Mouse (Mus musculus): ENCODE measurements at regions not wholly inside any gene's neighbourhood (a gene's known extent, or its start where the extent isn't known, plus 50 kb on each side); places are given as distances from the start of the nearest gene placed in this dataset.
A peak's percentile ranks its signal among the peaks of the same experiment; 100 is the strongest.

DNA sequence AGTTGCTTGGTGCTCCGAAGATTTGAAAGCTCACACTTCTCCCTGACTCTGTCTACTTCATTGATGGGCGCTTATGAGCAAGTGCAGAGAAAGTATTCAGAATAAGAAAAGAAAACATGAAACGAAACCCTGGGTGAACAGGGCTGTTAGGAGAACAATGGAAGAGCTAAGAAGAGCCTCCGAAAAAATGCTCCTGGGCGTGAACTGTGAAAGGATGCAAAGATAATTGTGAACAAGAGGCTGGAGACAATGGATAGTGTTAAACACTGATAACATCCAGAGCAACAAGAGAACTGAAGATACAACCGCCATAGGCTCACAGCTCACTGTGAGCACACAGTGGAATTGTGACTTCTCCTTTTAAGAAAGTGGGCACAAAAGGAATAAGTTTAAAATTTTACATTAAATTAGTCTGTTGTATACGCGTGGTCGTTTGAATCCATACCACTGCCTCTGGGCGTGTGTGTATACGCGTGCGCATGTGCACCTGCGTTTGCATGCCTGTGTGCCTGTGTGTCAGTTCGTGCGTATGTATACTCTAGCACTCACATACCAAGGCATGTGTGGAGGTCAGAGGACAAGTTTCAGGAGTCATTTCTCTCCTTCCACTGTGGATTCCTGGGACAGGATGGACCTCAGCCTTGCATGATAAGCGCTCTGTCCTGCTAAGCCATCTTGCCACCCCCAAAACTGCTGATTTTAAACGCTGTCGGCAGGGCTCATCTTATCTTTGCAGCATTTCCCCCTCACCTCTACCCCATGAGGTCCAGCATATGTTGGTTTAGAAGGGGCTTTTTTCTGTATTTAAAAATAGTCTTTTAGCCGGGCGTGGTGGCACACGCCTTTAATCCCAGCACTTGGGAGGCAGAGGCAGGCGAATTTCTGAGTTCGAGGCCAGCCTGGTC is 113.0 kb upstream of the 1700016C15Rik start:
- DNase-seq (ENCODE audit: low read depth, low spot score): no peak

DNA sequence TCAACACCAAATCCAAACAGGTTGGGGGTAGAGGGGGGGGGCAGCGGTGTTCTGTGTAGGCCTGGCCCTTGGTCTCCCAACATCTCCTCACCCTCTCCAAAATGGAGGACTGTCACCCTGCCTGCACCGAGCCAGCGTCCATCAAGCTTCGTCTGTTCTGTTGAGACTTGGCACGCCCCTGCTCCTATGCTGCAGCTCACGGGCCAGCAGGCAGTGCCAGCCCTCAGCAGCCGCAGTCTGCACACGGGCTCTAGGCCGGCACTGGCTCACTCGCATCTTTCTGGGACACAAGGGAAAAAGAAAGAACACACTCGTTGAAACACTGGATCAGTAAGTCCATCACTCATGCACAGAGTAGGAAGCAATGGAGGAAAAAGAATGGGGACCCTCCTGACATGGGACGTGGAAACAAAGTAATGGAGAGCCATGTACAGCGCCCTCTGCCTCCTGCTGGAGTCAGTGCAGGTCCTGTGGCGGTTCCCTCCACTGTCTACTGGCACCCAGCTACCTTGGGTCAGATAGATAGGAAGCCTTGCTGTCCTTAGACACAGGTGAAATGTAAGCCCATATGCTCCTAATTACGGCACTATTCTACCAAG is 109.0 kb upstream of the 1700016C15Rik start:
- no peak for DNase-seq (ENCODE audit: low read depth, low spot score)

DNA sequence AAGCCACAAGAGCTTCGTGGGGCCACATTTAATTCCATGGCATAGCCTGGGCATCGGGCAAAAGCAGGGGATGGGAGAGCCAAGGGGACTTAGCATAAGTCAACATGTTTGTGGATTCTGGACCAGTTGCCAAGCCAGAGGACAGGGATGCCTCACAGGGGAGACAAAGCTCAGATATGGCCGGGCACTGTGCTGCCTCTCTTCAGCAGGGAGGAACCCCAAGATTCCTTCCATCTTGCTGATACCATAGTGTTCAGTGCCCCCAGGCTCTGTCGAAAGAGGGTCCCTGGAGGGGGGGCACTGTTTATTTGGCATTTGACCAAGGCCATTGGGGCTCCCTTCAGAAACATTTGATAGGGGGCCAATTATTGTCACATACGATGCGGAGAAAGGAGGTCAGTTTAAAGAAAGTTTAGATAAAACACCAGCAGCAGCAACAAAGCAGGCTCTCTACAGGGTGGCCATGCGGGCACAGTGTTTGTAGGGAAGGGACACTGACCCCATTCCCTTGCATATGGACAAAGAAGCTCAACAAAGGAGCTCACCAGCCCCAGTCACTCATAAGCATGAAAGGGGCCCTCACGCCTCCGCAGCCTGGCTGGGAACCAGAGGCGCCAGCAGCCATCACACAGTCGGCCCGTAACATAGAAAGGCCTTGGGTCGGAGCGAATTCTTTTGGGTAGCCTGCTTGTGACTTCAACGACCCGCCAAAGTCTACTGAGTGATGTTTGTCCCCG is 107.6 kb upstream of the 1700016C15Rik start:
- no peak for DNase-seq (ENCODE audit: low read depth, low spot score)

DNA sequence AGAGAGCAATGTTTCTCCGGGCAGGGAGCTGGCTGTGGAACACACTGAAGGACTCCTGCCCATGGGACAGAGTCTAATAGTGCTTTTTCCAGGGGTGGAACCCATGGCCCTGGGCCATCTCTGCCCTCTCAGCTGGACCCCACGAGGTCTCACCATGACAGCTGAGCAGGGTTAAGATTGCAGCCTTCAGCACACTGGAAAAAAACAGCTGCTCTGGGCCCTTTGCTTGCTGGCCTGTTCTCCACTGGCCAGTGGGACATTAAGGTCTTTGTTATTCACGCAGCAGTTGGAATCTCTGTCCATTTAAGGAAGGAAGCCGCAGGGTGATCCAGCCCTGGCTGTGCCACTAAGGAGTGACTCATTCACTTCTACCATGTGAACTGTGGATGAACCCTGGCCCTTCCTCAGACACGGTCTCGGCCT is 106.3 kb upstream of the 1700016C15Rik start:
- peak; percentile 94 for DNase-seq (ENCODE audit: low read depth, low spot score)

DNA sequence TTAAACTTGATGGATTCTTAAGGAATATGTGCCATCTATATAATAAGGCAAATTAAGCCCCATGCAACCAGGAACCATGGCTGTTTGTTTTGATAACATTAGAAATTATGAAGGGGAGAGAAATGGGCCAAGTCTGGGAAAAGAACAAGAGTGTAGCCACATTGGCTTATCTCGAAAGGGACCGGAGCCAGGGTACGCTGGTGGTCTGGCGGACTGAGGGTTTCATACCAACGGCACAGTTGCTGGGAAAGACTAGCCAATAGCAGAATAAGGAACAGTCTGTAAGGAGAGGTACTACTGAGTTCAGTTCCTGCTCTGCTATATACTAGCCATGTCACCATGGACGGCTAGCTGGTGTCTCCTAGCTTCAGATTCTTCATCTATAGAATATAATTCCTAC is 105.9 kb upstream of the 1700016C15Rik start:
- no peak for DNase-seq (ENCODE audit: low read depth, low spot score)

DNA sequence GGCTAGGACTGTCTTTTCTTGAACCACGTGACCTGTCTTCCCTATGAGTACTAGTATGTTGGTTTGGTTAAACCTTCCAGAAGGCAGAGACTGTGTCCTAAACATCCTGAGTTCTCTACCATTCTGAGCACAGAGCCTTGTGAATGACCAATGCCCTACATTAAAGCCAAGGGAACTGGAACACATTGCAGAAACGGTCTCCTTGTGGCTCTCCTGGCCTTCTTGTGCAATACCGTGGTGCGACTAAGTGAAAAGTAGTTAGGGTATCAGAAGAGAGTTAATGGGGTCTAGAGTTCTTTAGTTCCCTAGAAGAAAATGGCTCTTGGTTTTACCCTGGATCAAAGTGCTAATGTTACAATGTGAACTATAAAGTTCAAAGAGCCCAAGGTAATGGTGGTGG is 101.8 kb upstream of the 1700016C15Rik start:
- DNase-seq (ENCODE audit: low read depth, low spot score): no peak

DNA sequence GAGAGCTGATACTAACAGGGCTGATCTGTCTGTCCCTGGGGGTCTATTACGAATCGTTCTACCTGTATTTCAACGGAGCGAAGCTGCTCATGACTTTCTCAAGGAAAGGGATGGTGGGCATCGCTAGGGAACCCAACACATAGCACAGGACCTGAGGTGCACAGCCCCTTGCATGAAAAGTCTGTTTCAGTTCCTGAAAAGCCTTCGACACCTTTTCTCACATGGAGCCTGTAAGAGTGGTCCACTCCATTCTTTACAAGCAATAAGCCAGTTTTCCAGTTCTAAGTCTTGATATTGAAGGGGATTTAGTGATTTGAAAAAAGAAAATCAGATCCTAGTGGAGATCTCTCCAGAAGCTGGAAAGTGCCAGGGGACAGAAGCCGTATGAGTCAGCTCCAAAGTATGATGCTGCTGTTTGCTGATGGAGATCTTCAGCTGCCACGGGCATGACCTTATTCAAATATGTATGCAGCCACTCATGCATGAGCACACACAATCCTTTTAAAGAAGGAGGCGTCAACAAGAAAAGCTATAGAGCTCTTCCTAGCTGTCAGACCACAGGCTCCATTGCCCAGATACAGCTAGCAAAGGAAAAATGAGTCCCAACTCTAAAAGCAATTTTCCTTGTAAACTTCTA is 95.5 kb upstream of the 1700016C15Rik start:
- peak; percentile 92 for DNase-seq (ENCODE audit: low read depth, low spot score)

DNA sequence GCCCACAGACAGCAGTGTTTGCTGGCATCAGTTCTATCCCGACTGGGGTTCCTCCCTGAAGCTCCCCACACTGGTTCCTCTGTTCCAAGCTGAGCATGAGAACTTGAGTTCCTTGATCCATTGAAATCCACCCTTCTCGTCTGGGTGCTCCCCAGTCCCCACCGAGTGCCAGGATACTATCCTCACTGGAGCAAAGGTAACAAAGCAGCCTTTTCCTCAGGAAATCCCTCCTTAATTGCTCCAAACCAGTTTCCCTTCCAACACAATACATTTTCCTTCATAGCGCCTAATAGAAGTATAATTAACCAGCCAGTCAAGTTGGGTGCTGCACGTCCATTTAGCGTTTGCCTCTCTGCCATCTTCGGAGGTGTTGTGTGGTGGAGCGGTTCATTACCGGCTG is 92.6 kb upstream of the 1700016C15Rik start:
- DNase-seq (ENCODE audit: low read depth, low spot score): no peak

DNA sequence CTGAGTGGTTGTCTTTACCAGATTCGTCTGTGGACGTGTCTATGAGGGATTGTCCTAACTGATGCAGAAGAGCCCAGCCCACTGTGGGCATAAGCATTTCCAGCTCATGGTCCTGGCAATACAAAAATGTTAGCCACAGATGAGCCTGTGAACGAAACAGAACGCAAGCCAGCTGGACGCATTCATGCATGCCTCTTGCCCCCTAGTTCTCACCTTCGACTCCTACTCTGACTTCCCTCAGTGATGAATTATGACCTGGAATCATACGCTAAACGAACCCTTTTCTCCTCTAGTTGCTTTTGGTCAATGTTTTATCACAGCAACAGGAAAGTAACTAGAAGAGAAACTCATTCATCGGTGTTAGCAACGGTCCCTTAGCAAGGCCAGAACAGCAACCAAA is 91.2 kb upstream of the 1700016C15Rik start:
- DNase-seq (ENCODE audit: low read depth, low spot score): no peak

DNA sequence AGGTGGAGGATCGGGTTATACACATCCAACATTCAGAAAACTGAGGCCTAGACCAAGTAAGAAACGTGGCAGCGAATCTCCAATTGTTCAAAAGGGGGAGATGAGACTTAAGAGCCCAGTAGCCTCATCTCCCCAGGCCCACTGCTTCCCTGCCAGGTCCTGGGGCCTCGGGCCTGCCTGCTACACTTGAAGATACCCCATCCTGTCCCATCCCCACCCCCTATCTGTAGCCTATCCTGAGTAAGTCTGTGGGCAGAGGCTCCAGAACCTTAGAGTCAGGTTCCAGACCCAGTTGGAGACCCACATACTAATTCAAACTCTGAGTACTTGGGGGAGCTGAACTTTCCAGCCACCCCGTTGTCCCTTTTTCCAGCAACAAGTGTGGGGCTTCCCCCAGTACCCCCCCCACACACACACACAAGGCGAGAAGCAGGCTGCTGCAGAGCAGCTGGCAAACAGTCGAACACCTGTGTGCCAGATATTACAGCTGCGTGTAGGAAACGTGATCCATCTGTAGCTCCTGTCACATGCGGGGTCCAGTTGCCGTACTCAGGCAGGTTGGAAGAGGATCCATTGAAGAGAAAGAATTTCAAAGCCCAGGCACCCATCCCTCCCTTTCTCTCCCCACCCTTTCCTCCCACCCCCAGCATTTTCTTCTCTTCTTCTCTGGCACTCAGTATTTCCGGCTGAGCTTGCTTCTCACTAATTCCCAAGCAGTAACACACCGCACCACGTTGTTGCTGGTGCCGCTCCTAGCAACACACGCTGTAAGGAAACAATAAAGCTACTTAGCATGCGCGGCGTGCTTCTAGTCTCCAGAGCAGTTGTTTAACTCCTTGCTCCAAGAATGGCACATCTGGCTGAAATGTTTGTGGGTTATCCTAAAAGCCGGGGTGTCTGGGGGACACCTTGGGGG is 89.4 kb upstream of the 1700016C15Rik start:
- DNase-seq (ENCODE audit: low read depth, low spot score): no peak

DNA sequence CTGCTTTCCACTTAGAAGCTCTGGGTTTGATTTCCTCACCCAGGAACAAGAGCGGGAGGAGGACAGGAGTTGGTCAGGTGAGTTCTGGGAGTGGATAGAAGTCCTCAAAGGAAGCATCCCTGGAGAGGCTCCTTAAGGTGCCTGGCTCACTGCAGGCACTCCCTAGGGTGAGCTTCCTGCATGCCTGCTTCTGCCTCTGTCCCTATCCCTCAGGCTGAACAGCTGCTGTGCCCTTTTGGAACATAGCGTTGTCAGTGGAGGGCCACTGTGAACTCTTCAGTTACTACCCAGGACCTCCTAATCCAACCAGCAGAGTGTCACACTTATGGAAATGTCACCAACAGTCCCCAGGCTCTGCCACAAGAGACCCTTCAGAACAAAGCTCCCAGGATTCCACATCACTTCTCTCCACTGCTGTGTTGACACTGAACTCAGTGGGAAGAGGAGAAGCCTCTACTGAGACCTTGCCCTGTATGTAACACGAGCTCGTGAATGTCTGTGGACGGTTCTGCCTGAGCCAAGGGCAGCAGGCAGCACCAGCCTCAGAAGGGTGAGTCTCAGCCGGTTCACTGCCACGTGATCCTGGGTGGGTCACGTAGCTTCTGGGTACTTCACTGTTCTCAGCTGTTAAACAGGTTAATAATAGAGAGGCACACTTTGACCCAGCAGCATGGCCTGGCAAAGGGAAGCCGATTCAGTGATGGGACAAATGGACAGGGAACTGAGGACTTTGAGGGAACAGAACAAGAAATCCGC is 86.7 kb upstream of the 1700016C15Rik start:
- DNase-seq (ENCODE audit: low read depth, low spot score): no peak

DNA sequence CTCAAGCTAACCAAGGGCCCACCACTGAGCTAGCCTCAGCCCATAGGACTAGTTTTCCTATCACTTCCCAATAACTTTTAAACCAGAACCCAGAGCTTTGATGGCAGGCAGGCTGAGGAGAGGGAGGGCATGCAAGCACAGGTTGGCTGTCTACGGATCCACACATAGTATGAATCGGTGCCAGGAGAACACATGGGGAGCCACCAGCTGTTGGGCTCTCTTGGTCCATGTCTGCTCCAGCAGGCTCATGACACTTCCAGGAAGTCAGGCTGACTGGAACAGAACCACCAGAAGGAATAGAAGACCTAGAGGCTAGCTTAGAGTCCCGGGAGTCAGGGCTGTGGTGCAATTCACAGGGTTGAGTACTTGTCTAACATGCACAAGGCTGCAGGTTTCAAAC is 86.0 kb upstream of the 1700016C15Rik start:
- DNase-seq (ENCODE audit: low read depth, low spot score): peak; percentile 39

DNA sequence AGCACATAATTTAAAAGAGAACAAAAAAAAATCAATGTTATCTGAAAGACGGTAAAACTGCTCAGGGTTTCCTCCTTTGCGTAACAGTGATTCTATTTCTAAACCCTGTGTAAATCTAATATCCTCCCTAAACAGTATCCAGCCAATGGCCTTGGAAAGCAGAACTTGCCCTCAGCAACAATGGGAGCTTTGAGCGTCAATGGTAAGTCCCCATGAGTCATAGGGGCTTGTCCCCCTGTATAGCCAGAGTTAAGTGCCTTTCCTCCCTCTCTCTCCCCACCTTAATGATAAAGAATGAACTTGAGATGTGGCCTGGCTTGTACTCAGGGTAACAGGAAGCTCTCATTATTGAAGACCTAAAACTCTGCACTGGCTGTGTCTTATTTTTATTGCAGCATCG is 85.4 kb upstream of the 1700016C15Rik start:
- DNase-seq (ENCODE audit: low read depth, low spot score): peak; percentile 42

DNA sequence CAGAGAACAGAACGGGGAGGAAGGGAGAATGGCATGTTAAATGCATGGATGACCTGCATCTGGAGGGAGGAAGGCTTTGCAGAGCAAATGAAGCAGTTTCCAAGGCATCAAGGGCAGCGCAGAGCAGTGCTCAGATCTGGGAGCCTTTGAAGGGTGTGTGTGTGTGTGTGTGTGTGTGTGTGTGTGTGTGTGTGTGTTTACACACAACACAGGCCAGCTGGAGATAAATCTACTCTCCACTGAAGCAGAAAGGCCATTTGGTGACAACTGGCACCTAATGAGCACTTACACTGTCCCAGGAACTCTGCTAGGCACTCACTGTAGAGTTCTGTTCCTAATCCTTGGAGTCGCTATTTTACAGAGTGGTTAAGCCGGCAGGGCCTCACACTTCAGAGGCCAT is 84.3 kb upstream of the 1700016C15Rik start:
- no peak for DNase-seq (ENCODE audit: low read depth, low spot score)

DNA sequence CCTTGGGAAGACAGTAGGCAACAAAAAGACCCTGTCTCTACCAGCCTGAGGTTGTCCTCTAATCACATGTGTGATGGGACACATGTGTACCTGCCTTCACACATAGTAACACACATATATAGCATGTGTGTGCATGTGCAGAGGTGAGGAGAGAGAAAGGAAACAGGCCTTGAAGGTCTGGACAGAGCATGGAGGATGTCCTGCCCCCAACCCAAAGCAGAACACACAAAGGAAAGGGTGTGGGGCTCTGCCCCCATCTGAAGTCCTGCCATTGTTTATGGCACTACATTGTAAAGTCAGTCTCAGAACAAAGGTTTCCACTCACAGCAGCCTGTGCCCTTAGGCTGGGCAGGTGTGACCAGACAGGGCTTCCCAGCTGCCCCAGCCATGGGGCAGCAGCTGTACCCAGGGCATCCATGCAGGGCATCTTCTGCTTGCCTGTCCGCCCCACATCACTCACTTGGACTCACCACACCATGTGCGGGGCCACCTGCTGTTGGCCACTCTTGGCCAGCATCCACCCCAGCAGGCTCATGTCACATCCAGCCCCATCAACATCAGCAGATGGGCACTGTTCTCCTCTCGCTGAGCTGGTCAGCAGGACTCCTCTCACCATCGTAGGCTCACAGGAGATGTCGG is 83.6 kb upstream of the 1700016C15Rik start:
- DNase-seq (ENCODE audit: low read depth, low spot score): no peak

DNA sequence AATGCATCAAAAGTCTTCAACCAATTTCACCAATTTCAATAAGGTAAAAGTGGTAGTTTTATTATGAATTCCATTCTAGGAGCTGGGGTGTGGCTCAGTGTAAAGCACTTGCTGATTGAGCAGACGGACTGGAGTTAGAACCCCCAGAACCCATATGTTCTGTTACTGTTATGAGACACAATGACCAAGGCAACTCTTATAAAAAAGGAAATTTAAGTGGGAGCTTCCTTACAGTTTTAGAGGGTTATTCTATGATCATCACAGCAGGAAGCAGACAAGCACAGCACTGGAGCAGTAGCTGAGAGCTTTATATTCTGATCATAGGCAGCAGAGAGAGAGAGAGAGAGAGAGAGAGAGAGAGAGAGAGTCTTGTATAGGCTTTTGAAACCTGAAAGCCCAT is 81.7 kb upstream of the 1700016C15Rik start:
- no peak for DNase-seq (ENCODE audit: low read depth, low spot score)

DNA sequence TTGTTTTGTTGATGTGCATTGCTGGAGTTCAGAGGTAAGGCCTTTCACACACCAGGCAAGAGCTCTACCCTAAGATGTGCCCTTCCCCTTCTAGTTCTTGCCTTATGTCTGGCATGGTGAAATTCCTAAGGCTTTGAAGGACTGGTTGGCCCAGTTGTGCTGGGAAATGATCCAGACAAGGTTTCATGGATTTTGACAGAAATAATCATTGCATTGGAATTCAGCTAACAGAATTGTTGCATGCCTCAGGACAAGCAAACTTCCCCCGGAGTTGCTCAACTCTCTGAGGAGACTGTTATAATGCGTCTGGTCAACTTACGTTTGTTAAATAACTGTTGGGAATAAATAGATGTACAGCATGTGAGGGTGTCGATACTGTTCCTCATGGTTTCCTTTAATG is 80.6 kb upstream of the 1700016C15Rik start:
- peak; percentile 88 for DNase-seq (ENCODE audit: low read depth, low spot score)

DNA sequence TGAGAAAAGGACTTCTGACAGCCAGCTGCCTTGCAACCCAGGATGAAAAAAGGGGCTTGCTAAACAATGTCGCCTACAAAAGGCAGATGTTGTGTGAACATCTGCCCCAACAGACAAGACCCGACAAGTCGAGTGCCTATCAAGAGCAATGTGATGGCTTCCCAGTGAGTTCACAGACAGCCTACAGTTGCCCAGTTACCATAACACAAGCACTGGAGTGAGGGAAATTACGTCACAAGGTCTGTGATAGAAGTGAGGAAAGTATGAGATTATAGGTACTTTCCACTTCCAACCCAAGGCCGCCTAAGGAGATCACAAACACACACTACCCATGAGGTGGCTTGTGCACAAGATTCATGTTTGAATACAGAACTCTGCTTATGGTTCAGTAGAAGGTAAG is 78.4 kb upstream of the 1700016C15Rik start:
- no peak for DNase-seq (ENCODE audit: low read depth, low spot score)

DNA sequence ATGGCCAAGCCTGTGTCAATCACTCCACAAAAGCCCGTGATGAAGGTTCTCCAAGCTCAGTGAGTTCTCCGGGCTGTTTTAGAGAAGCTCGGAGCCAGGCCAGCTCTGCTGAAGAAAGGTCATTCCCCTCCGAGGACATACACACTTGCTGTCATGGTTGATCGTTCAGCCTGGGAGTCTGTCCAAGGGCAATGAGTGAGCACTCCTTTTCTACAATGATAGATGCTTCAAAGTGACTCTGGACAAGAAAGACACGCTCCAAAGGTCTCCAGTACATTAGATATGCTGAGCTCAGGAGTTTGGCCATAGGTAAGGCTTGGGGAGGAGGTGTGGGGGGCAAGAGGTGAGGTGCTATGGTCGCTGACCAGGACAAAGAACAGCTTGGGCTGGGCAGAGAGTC is 66.5 kb upstream of the 1700016C15Rik start:
- no peak for DNase-seq (ENCODE audit: low read depth, low spot score)
